Mouse (Mus musculus) ES-Bruce4 (cell line): Measurements from ENCODE around the gene Sfta2. TPM values are rescaled to one million over a fixed set of nuclear protein-coding genes. Genes with fewer than 3 reads are reported as not detected.
A peak's percentile ranks its signal among the peaks of the same experiment; 100 is the strongest.

Experiments used
- H3K27ac ChIP-seq: 2 replicates; pipeline ENCODE4 v1.5.1; 2012; ENCODE audit warnings: low read length, inconsistent platforms; ENCODE audit not compliant: insufficient read depth
- H3K27me3 ChIP-seq: 2 replicates; pipeline ENCODE4 v1.6.1; 2012; ENCODE audit warnings: mild to moderate bottlenecking, low read length, inconsistent platforms; ENCODE audit not compliant: control insufficient read depth, poor library complexity, insufficient read depth, severe bottlenecking
- H3K36me3 ChIP-seq: 2 replicates; pipeline ENCODE4 v1.6.1; 2012; ENCODE audit warnings: inconsistent platforms, mild to moderate bottlenecking, low read length, moderate library complexity; ENCODE audit not compliant: control insufficient read depth, poor library complexity, insufficient read depth, severe bottlenecking
- H3K4me1 ChIP-seq: one replicate; pipeline ENCODE4 v1.8.1; 2011; ENCODE audit warnings: low read length; ENCODE audit not compliant: control insufficient read depth, insufficient read depth
- H3K4me3 ChIP-seq: 2 replicates; pipeline ENCODE4 v1.5.1; 2011; ENCODE audit warnings: low read depth, mild to moderate bottlenecking, low read length
- H3K9ac ChIP-seq: 2 replicates; pipeline ENCODE4 v1.6.1; 2012; ENCODE audit warnings: low read depth, mild to moderate bottlenecking, inconsistent platforms; ENCODE audit not compliant: poor library complexity, severe bottlenecking
- H3K9me3 ChIP-seq: replicated peaks from 2 replicates; pipeline ENCODE4 v1.6.1; 2012; ENCODE audit warnings: mild to moderate bottlenecking, low read length, inconsistent platforms; ENCODE audit not compliant: control insufficient read depth, poor library complexity, insufficient read depth, severe bottlenecking
- CTCF ChIP-seq: IDR thresholded peaks from one replicate; pipeline ENCODE4 v1.8.1; 2011; ENCODE audit warnings: low read depth, low read length
- EP300 ChIP-seq: IDR thresholded peaks from 2 replicates; pipeline ENCODE4 v1.6.1; 2011; ENCODE audit warnings: low read depth, low read length; ENCODE audit not compliant: insufficient read depth
- POLR2A ChIP-seq: IDR thresholded peaks from one replicate; pipeline ENCODE4 v1.8.1; 2011; ENCODE audit warnings: low read length; ENCODE audit not compliant: insufficient read depth
- polyA plus RNA-seq: library from polyadenylated mRNA; stranded (reverse); fragments of >200 nt; gene quantifications from 2 replicates; pipeline ENCODE4 v1.2.4, GENCODE M21; 2011; ENCODE audit warnings: low read depth; ENCODE audit not compliant: missing spikeins, insufficient read depth, insufficient read length

The Sfta2 gene
- polyA plus RNA-seq, 1 experiment: not detected

GRCm38 (mm10) chr17:35635699-35636111 lies 34.4 kb downstream of the Sfta2 start:
- peak overlapping the region; percentile 56 for H3K9ac ChIP-seq
- 0 out of 2 replicates have a peak overlapping the region, but pooled peaks have one; percentile 5 for H3K27ac ChIP-seq
- no peak for TF ChIP-seq EP300
- TF ChIP-seq CTCF: peak; percentile 70
- H3K4me3 ChIP-seq: peak overlapping the region; percentile 87
- H3K4me1 ChIP-seq: peaks cover 2% of the 10 kb centered on the region
- H3K36me3 ChIP-seq: no peaks in the 10 kb centered on the region
- no peaks in the 10 kb centered on the region for H3K27me3 ChIP-seq
- H3K9me3 ChIP-seq: no peaks in the 10 kb centered on the region

- TF ChIP-seq EP300 (no peak), POLR2A (peak; percentile 65), CTCF (no peak)
- peak overlapping the region; percentile 44 for H3K4me3 ChIP-seq
Measured at GRCm38 (mm10) chr17:35636363-35636762, 35.0 kb downstream of the Sfta2 start.

GRCm38 (mm10) chr17:35638475-35639190 lies 37.3 kb downstream of the Sfta2 start:
- Histone ChIP-seq H3K9me3 (no peaks in the 10 kb centered on the region), H3K4me3 (peak overlapping the region; percentile 59), H3K9ac (no peak overlapping the region), H3K36me3 (no peaks in the 10 kb centered on the region), H3K27ac (no peak overlapping the region), H3K4me1 (no peaks in the 10 kb centered on the region), H3K27me3 (no peaks in the 10 kb centered on the region)
- no peak for TF ChIP-seq POLR2A

More at GRCm38 (mm10) chr17:35636363-35636762, 35.0 kb downstream of the Sfta2 start:
- Histone ChIP-seq H3K9me3 (no peaks in the 10 kb centered on the region), H3K4me1 (peaks cover 2% of the 10 kb centered on the region), H3K9ac (0 out of 2 replicates have a peak overlapping the region, but pooled peaks have one; percentile 4), H3K36me3 (no peaks in the 10 kb centered on the region), H3K27ac (no peak overlapping the region), H3K27me3 (no peaks in the 10 kb centered on the region)

GRCm38 (mm10) chr17:35639352-35639751 lies 38.0 kb downstream of the Sfta2 start:
- H3K27me3 ChIP-seq: no peaks in the 10 kb centered on the region
- H3K9ac ChIP-seq: no peak overlapping the region
- no peak overlapping the region for H3K27ac ChIP-seq
- H3K36me3 ChIP-seq: no peaks in the 10 kb centered on the region
- H3K9me3 ChIP-seq: no peaks in the 10 kb centered on the region
- TF ChIP-seq CTCF (no peak), EP300 (no peak), POLR2A (no peak)
- H3K4me1 ChIP-seq: no peaks in the 10 kb centered on the region
- no peak overlapping the region for H3K4me3 ChIP-seq

GRCm38 (mm10) chr17:35643609-35644236 lies 42.4 kb downstream of the Sfta2 start, which contains the start of gene Mucl3:
Gene Mucl3 (minus strand): TSS chr17:35643695.
- Histone ChIP-seq H3K4me3 (no peak within 1 kb of the TSS), H3K36me3 (no peaks in the 10 kb centered on the region), H3K27ac (no peak within 1 kb of the TSS), H3K27me3 (no peaks in the 10 kb centered on the region), H3K4me1 (no peaks in the 10 kb centered on the region), H3K9ac (no peak within 1 kb of the TSS), H3K9me3 (no peaks in the 10 kb centered on the region)
- TF ChIP-seq CTCF: no peak
- TF ChIP-seq POLR2A: no peak

- Histone ChIP-seq H3K9ac (no peak overlapping the region), H3K36me3 (no peaks in the 10 kb centered on the region), H3K27ac (no peak overlapping the region), H3K27me3 (no peaks in the 10 kb centered on the region; the same call in 1 of the 2 replicates), H3K4me1 (peaks cover 6% of the 10 kb centered on the region), H3K4me3 (no peak overlapping the region), H3K9me3 (no peaks in the 10 kb centered on the region)
- TF ChIP-seq POLR2A (no peak), CTCF (no peak), EP300 (no peak)
Measured at GRCm38 (mm10) chr17:35649429-35649828, 48.1 kb downstream of the Sfta2 start.
